Mouse (Mus musculus) megakaryocyte-erythroid progenitor cell, adult 5-6 weeks (primary cell): ENCODE results near the gene Cox11. TPM values are rescaled to one million over a fixed set of nuclear protein-coding genes. Genes with fewer than 3 reads are reported as not detected.

Experiments
- ATAC-seq: replicated peaks from 2 replicates; pipeline ENCODE4 v1.8.0; 2016; ENCODE audit warnings: mild to moderate bottlenecking, inconsistent platforms; ENCODE audit not compliant: severe bottlenecking, poor library complexity, low FRiP score, low TSS enrichment
- total RNA-seq, 2 experiments: library from RNA; stranded (forward) in 1 of 2; stranded (reverse) in 1 of 2; fragments of 200-1000, 215-1000 nt in 1 of 2; fragments of >200 nt in 1 of 2; fragmentation: Nextera tagmentation in 1 of 2; gene quantifications; 2 replicates each; pipeline ENCODE4 v1.2.3; 2014 to 2017

Cox11 gene
- total RNA-seq, 2 experiments from 2014 or later, result 37.0 TPM

DNA sequence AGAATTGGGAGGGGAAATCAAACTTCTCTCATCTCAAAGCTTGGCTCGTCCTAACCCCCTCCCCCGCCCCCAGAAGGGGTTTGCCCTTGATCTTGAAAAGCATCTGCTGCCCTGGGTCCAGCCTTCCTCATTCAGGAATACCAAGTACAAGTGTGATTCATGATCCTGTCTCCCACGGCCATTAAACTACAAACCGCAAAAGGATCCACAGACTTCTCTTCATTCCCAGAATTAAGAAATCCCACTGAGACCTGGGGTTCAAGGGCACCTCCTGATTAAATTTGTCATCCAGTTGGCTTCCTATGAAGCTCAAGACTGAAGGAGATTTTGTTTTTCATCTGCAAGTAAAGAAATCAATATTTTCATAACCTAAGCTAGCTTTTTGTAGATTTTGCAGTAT is 56.2 kb downstream of the Cox11 start:
- no peak for ATAC-seq

Other genes with a start within 250 kb of the Cox11 start
- 0.70 and 4.8 TPM in 2 replicates for gene Hlf, start 247.3 kb upstream of the Cox11 start, total RNA-seq (2014; fragmentation: Nextera tagmentation)
- 0.70 and 4.6 TPM in 2 replicates for gene Hlf, start 247.3 kb upstream of the Cox11 start, total RNA-seq (2017)
- 14.0 and 20.4 TPM in 2 replicates for gene Stxbp4, start 89 bp upstream of the Cox11 start, total RNA-seq (2014; fragmentation: Nextera tagmentation)
- gene Stxbp4, start 89 bp upstream of the Cox11 start, total RNA-seq (2017), result 4.1 and 7.0 TPM in 2 replicates
- 32.7 and 48.7 TPM in 2 replicates for gene Tom1l1, start 50.2 kb downstream of the Cox11 start, total RNA-seq (2014; fragmentation: Nextera tagmentation)
- 78.0 and 82.5 TPM in 2 replicates for gene Tom1l1, start 50.2 kb downstream of the Cox11 start, total RNA-seq (2017)